Mouse (Mus musculus): ENCODE measurements around the gene Shisal2a. TPM values are rescaled to one million over a fixed set of nuclear protein-coding genes. Genes with fewer than 3 reads are reported as not detected.
A peak's percentile ranks its signal among the peaks of the same experiment; 100 is the strongest.

Shisal2a gene
- total RNA-seq, 2 experiments from 2014 or later = not detected

- no peak for ATAC-seq (replicated peaks; ENCODE audit: poor library complexity)
These were observed 3.7 kb downstream of the Shisal2a start for GRCm38 (mm10) chr4:108379476-108379875.

- no peak for ATAC-seq (replicated peaks; ENCODE audit: poor library complexity)
These were observed 11.0 kb downstream of the Shisal2a start for GRCm38 (mm10) chr4:108372166-108372565.

- ATAC-seq (replicated peaks; ENCODE audit: poor library complexity) = peak; percentile 66
These were observed 11.7 kb downstream of the Shisal2a start for GRCm38 (mm10) chr4:108371421-108371820.

GRCm38 (mm10) chr4:108370409-108370808 is 12.7 kb downstream of the Shisal2a start:
- ATAC-seq (replicated peaks; ENCODE audit: poor library complexity) = peak; percentile 64

GRCm38 (mm10) chr4:108369254-108369653 is 13.9 kb downstream of the Shisal2a start:
- ATAC-seq (replicated peaks; ENCODE audit: poor library complexity) = peak; percentile 72

GRCm38 (mm10) chr4:108364111-108364476 is 19.1 kb downstream of the Shisal2a start:
- no peak for ATAC-seq (replicated peaks; ENCODE audit: poor library complexity)

- no peak for ATAC-seq (replicated peaks; ENCODE audit: poor library complexity)
These were observed 19.6 kb downstream of the Shisal2a start for GRCm38 (mm10) chr4:108363355-108364110.

GRCm38 (mm10) chr4:108362321-108363261 is 20.6 kb downstream of the Shisal2a start:
- ATAC-seq (replicated peaks; ENCODE audit: poor library complexity) = no peak

- ATAC-seq (replicated peaks; ENCODE audit: poor library complexity) = peak; percentile 54
These were observed 22.8 kb downstream of the Shisal2a start for GRCm38 (mm10) chr4:108360136-108361055.

GRCm38 (mm10) chr4:108358498-108358897 is 24.7 kb downstream of the Shisal2a start:
- ATAC-seq (replicated peaks; ENCODE audit: poor library complexity) = no peak

- no peak for ATAC-seq (replicated peaks; ENCODE audit: poor library complexity)
These were observed 25.7 kb downstream of the Shisal2a start for GRCm38 (mm10) chr4:108357458-108357857.

GRCm38 (mm10) chr4:108353591-108353990 is 29.6 kb downstream of the Shisal2a start:
- peak; percentile 84 for ATAC-seq (replicated peaks; ENCODE audit: poor library complexity)

- ATAC-seq (replicated peaks; ENCODE audit: poor library complexity) = 0 out of 2 replicates have a peak, but pooled peaks have one; percentile 6
These were observed 32.3 kb downstream of the Shisal2a start for GRCm38 (mm10) chr4:108350819-108351218.

- ATAC-seq (replicated peaks; ENCODE audit: poor library complexity) = peak; percentile 52
These were observed 33.2 kb downstream of the Shisal2a start for GRCm38 (mm10) chr4:108349836-108350547.

GRCm38 (mm10) chr4:108349064-108349463 is 34.1 kb downstream of the Shisal2a start:
- ATAC-seq (replicated peaks; ENCODE audit: poor library complexity) = no peak

GRCm38 (mm10) chr4:108348256-108348875 is 34.8 kb downstream of the Shisal2a start:
- ATAC-seq (replicated peaks; ENCODE audit: poor library complexity) = 0 out of 2 replicates have a peak, but pooled peaks have one; percentile 14

GRCm38 (mm10) chr4:108347111-108347510 is 36.0 kb downstream of the Shisal2a start:
- ATAC-seq (replicated peaks; ENCODE audit: poor library complexity) = peak; percentile 79

GRCm38 (mm10) chr4:108345826-108346225 is 37.3 kb downstream of the Shisal2a start:
- no peak for ATAC-seq (replicated peaks; ENCODE audit: poor library complexity)

GRCm38 (mm10) chr4:108344631-108345083 is 38.5 kb downstream of the Shisal2a start:
- no peak for ATAC-seq (replicated peaks; ENCODE audit: poor library complexity)

Measured in megakaryocyte progenitor cell, adult 5-6 weeks (primary cell).